14 mouse cellular contexts compared by ENCODE assay signal in the genomic region with DNA sequence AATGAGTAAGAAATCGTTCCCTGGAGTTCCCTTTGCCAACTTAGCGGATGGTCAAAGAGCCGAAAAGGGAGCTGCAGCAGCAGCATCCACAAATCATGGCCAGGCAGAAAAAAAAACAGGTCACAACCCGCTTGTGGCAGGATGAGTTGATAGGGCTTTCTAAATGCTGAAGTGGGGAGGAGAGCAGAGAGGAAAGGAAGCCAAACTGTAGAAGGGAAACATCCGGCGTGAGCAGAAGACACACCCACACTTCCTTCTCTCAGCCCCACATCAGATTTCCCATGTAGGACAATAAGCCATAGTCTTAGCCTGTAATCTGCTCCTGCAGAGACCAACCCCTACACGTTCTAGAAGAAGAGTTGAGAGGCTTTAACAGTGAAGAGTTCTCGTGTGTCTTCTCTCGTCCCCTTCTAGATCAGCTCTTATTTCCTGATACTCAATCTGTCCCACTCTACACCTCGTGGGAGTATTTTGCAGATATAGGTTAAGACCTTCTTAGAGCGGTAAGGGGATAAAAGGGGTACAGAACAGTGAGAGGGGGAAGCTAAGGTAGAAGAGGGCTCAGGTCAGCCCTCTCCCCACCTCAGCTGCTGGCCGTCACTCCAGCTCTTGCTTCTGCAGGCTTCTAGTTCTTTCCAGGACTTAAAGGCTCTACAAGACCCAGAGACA. TPM values are rescaled to one million over a fixed set of nuclear protein-coding genes. Genes with fewer than 3 reads are reported as not detected.
DNase-seq lines count a peak whose midpoint lies in the region; ATAC-seq and TF ChIP-seq lines count a peak whose summit lies in the region.
"Had no signal": no experiment of that assay in that cellular context is flagged by ENCODE, and none has a peak within 500 bp of the region (broad histone marks: within the 10 kb centered on the region; RNA-seq: fewer than 3 reads in every experiment).

No protein-coding gene starts in this region.

- no peaks in the 10 kb centered on the region for H3K9me3 ChIP-seq in heart, postnatal 0 days (replicated peaks; ENCODE audit: control insufficient read depth, low read length)
- H3K9me3 ChIP-seq: limb, embryonic 15.5 days had no signal

- no peaks in the 10 kb centered on the region for H3K27me3 ChIP-seq in heart, postnatal 0 days (ENCODE audit: control insufficient read depth, insufficient read depth, low read length)
- H3K27me3 ChIP-seq in thymus, adult 2 months (ENCODE audit: control insufficient read depth, insufficient read depth, low read length): no peaks in the 10 kb centered on the region
- H3K27me3 ChIP-seq: limb, embryonic 15.5 days had no signal

- WGBS in heart, postnatal 0 days: 56% methylated on average over 12 of the region's 12 CpGs
- 42% methylated on average over 12 of the region's 12 CpGs for WGBS in thymus, adult 2 months

- no peak for DNase-seq in heart, postnatal 0 days (ENCODE audit: low spot score)
- no peak for DNase-seq in heart, adult 8-10 months (ENCODE audit: low spot score)
- peak; percentile 59 for DNase-seq in CD4-positive, CD25-positive, alpha-beta regulatory T cell, adult 2 months (ENCODE audit: low read depth, low spot score)
- DNase-seq in induced T-regulatory cell, adult 2 months (ENCODE audit: low read depth): peak; percentile 29
- peak; percentile 42 for DNase-seq in thymus, adult 2 months
- DNase-seq in testis, postnatal 10 days (ENCODE audit: low spot score): no peak
- DNase-seq in right cerebral cortex, postnatal 25 days: no peak
- DNase-seq in layer of hippocampus, adult 9-10 months (ENCODE audit: low spot score): no peak
- DNase-seq: cerebellum, adult 8-10 months; heart, postnatal 4 days; kidney, postnatal 36 days; lung, embryonic 14.5 days had no signal

- no peak for TF ChIP-seq CTCF in heart, postnatal 0 days (IDR thresholded peaks at IDR 0.05; ENCODE audit: low read depth)
- TF ChIP-seq CTCF in thymus, adult 2 months (IDR thresholded peaks at IDR 0.05; ENCODE audit: borderline replicate concordance, control insufficient read depth, extremely low read depth, insufficient read depth, low read length, poor library complexity): no peak

- no peak for ATAC-seq in heart, postnatal 0 days (ENCODE audit: insufficient read depth, low read depth)

- no peak overlapping the region for H3K4me3 ChIP-seq in heart, postnatal 0 days (ENCODE audit: low read depth, low read length)
- H3K4me3 ChIP-seq in thymus, adult 2 months (ENCODE audit: control insufficient read depth, insufficient read depth, low read length): no peak overlapping the region
- H3K4me3 ChIP-seq: left cerebral cortex, adult 2 months; limb, embryonic 15.5 days had no signal

- H3K27ac ChIP-seq in heart, postnatal 0 days (ENCODE audit: low read depth): peak overlapping the region; percentile 38; the same call in 1 of the 2 replicates
- peak overlapping the region; percentile 86 for H3K27ac ChIP-seq in thymus, adult 2 months (ENCODE audit: control insufficient read depth, insufficient read depth, low read length)
- H3K27ac ChIP-seq: left cerebral cortex, adult 2 months; limb, embryonic 15.5 days had no signal

- no peak for TF ChIP-seq POLR2A in thymus, adult 2 months (IDR thresholded peaks at IDR 0.05; ENCODE audit: control insufficient read depth, extremely low read depth, insufficient read depth, low read length, poor library complexity)

- no peak for TF ChIP-seq EP300 in heart, postnatal 0 days (IDR thresholded peaks at IDR 0.05; ENCODE audit: low read depth)

- H3K4me2 ChIP-seq in heart, postnatal 0 days (ENCODE audit: low read depth, low read length): no peak overlapping the region
- H3K4me2 ChIP-seq: limb, embryonic 15.5 days; lung, embryonic 14.5 days had no signal

- H3K4me1 ChIP-seq in heart, postnatal 0 days (ENCODE audit: control insufficient read depth, insufficient read depth): no peaks in the 10 kb centered on the region
- peaks cover 10% of the 10 kb centered on the region for H3K4me1 ChIP-seq in thymus, adult 2 months (replicated peaks; ENCODE audit: control insufficient read depth, insufficient read depth, low read length)

- no peaks in the 10 kb centered on the region for H3K36me3 ChIP-seq in heart, postnatal 0 days (replicated peaks; ENCODE audit: control insufficient read depth, insufficient read depth, low read length)
- H3K36me3 ChIP-seq in thymus, adult 2 months (ENCODE audit: control insufficient read depth, insufficient read depth, low read length): no peaks in the 10 kb centered on the region
- H3K36me3 ChIP-seq: limb, embryonic 15.5 days had no signal

- no peak overlapping the region for H3K9ac ChIP-seq in heart, postnatal 0 days (replicated peaks; ENCODE audit: low read depth, low read length)
- H3K9ac ChIP-seq: limb, embryonic 15.5 days; lung, embryonic 14.5 days had no signal

RNA-seq across cellular contexts. Expression of gene Gm10260, which starts 29.5 kb away (rescaled TPM):
- 418 and 531 TPM in 2 replicates for total RNA-seq in heart, postnatal 0 days (2014; rRNA removed; ENCODE audit: low replicate concordance)
- polyA plus RNA-seq in heart, postnatal 0 days (2015; fragmentation: Nextera tagmentation; extraction: Ambion mirVana): 2.3 and 3.3 TPM in 2 replicates
- total RNA-seq in heart, adult 8-10 months (2022): 100 to 1,000 TPM in 3 of 4 experiments, 10 to 100 TPM in 1; 89.5 to 120 (median 108) TPM
- 2.4 and 4.2 TPM in 2 replicates for polyA plus RNA-seq in thymus, adult 2 months (2012; rRNA removed)

Comparison
In these comparisons a context has a peak if more than half of its experiments do, and no peak if none do; other contexts are left out.
1. DNase-seq: peak in CD4-positive, CD25-positive, alpha-beta regulatory T cell, adult 2 months (single experiment), induced T-regulatory cell, adult 2 months (single experiment) and thymus, adult 2 months (single experiment); none in heart, postnatal 0 days (single experiment), heart, adult 8-10 months (single experiment), testis, postnatal 10 days (single experiment), right cerebral cortex, postnatal 25 days (single experiment) and layer of hippocampus, adult 9-10 months (single experiment).